Mouse (Mus musculus) adrenal gland, adult 8-10 months (tissue): ENCODE measurements around the gene Wdr70. TPM values are rescaled to one million over a fixed set of nuclear protein-coding genes. Genes with fewer than 3 reads are reported as not detected.

Experiments used
- DNase-seq: peaks from one replicate; pipeline ENCODE4 v3.0.0; 2022
- total RNA-seq, 4 experiments: library from RNA; stranded (reverse); gene quantifications; 2 replicates each; pipeline ENCODE4 v1.2.4; 2022

Gene Wdr70
- total RNA-seq, 4 experiments from 2014 or later = 29.5 to 35.0 (median 33.9) TPM

- DNase-seq = no peak
These were observed 68.4 kb downstream of the Wdr70 start for GRCm38 (mm10) chr15:8030643-8031042.

GRCm38 (mm10) chr15:8027503-8027902, 71.5 kb downstream of the Wdr70 start:
- no peak for DNase-seq

GRCm38 (mm10) chr15:8011418-8011817, 87.6 kb downstream of the Wdr70 start:
- no peak for DNase-seq

GRCm38 (mm10) chr15:8007413-8007812, 91.6 kb downstream of the Wdr70 start:
- no peak for DNase-seq

- DNase-seq = no peak
These were observed 93.0 kb downstream of the Wdr70 start for GRCm38 (mm10) chr15:8006056-8006455.

- DNase-seq = no peak
These were observed 93.5 kb downstream of the Wdr70 start for GRCm38 (mm10) chr15:8005506-8005905.

- DNase-seq = no peak
These were observed 95.2 kb downstream of the Wdr70 start for GRCm38 (mm10) chr15:8003789-8004188.

- DNase-seq = no peak
These were observed 100.0 kb downstream of the Wdr70 start for GRCm38 (mm10) chr15:7998843-7999546.

GRCm38 (mm10) chr15:7998095-7998494, 100.9 kb downstream of the Wdr70 start:
- DNase-seq = no peak

- no peak for DNase-seq
These were observed 105.3 kb downstream of the Wdr70 start for GRCm38 (mm10) chr15:7993721-7994120.

- DNase-seq = no peak
These were observed 108.9 kb downstream of the Wdr70 start for GRCm38 (mm10) chr15:7990101-7990500.

- DNase-seq = no peak
These were observed 111.6 kb downstream of the Wdr70 start for GRCm38 (mm10) chr15:7987374-7987773.

- DNase-seq = no peak
These were observed 112.7 kb downstream of the Wdr70 start for GRCm38 (mm10) chr15:7986274-7986673.

- no peak for DNase-seq
These were observed 120.4 kb downstream of the Wdr70 start for GRCm38 (mm10) chr15:7978640-7979039.

- DNase-seq = no peak
These were observed 122.2 kb downstream of the Wdr70 start for GRCm38 (mm10) chr15:7976775-7977174.

GRCm38 (mm10) chr15:7974368-7974767, 124.6 kb downstream of the Wdr70 start:
- DNase-seq = no peak

- no peak for DNase-seq
These were observed 126.5 kb downstream of the Wdr70 start for GRCm38 (mm10) chr15:7972528-7972927.

GRCm38 (mm10) chr15:7962786-7963185, 136.2 kb downstream of the Wdr70 start:
- DNase-seq = no peak

GRCm38 (mm10) chr15:7961489-7961888, 137.5 kb downstream of the Wdr70 start:
- no peak for DNase-seq

- DNase-seq = no peak
These were observed 142.1 kb downstream of the Wdr70 start for GRCm38 (mm10) chr15:7956899-7957298.

GRCm38 (mm10) chr15:7950561-7950960, 148.4 kb downstream of the Wdr70 start:
- DNase-seq = no peak

- DNase-seq = no peak
These were observed 157.3 kb downstream of the Wdr70 start for GRCm38 (mm10) chr15:7941690-7942089.

GRCm38 (mm10) chr15:7935571-7936165, 163.3 kb downstream of the Wdr70 start:
- DNase-seq = no peak

GRCm38 (mm10) chr15:7934580-7934979, 164.4 kb downstream of the Wdr70 start:
- no peak for DNase-seq
